ENCODE assay signal across 13 mouse cellular contexts in genomic region chr3:40498898-40499297, GRCm38 (mm10). TPM values are rescaled to one million over a fixed set of nuclear protein-coding genes. Genes with fewer than 3 reads are reported as not detected.
DNase-seq lines count a peak whose midpoint lies in the region; ATAC-seq and TF ChIP-seq lines count a peak whose summit lies in the region.
"Had no signal": no experiment of that assay in that cellular context is flagged by ENCODE, and none has a peak within 500 bp of the region (broad histone marks: within the 10 kb centered on the region; RNA-seq: fewer than 3 reads in every experiment).

No protein-coding gene starts in this region.

- TF ChIP-seq CTCF in gastrocnemius, adult 2 months (IDR thresholded peaks at IDR 0.05): peak; percentile 49
- TF ChIP-seq CTCF in lung, postnatal 0 days (IDR thresholded peaks at IDR 0.05): peak; percentile 35
- TF ChIP-seq CTCF in ES-Bruce4 (IDR thresholded peaks at IDR 0.05; ENCODE audit: low read depth, low read length): peak; percentile 37
- TF ChIP-seq CTCF in cortical plate, adult 2 months (IDR thresholded peaks at IDR 0.05; ENCODE audit: extremely low read depth, insufficient read depth, low read length): peak; percentile 38

- H3K4me1 ChIP-seq in lung, postnatal 0 days (ENCODE audit: insufficient read depth, low read depth, low read length): no peaks in the 10 kb centered on the region
- no peaks in the 10 kb centered on the region for H3K4me1 ChIP-seq in ES-Bruce4 (ENCODE audit: control insufficient read depth, insufficient read depth, low read length)
- no peaks in the 10 kb centered on the region for H3K4me1 ChIP-seq in cortical plate, adult 2 months (ENCODE audit: control insufficient read depth, insufficient read depth, low read length)
- H3K4me1 ChIP-seq: embryonic facial prominence, embryonic 12.5 days; lung, embryonic 15.5 days had no signal

- no peak for TF ChIP-seq EP300 in lung, postnatal 0 days (IDR thresholded peaks at IDR 0.05)
- no peak for TF ChIP-seq EP300 in ES-Bruce4 (IDR thresholded peaks at IDR 0.05; ENCODE audit: insufficient read depth, low read depth, low read length)

- no peak overlapping the region for H3K9ac ChIP-seq in lung, postnatal 0 days (replicated peaks; ENCODE audit: low read depth)
- no peak overlapping the region for H3K9ac ChIP-seq in ES-Bruce4 (ENCODE audit: low read depth, poor library complexity, severe bottlenecking)
- H3K9ac ChIP-seq: embryonic facial prominence, embryonic 12.5 days; lung, embryonic 15.5 days had no signal

- no peak overlapping the region for H3K4me2 ChIP-seq in lung, postnatal 0 days (replicated peaks; ENCODE audit: low read depth, low read length)
- H3K4me2 ChIP-seq: embryonic facial prominence, embryonic 12.5 days; lung, embryonic 15.5 days had no signal

- no peak overlapping the region for H3K4me3 ChIP-seq in gastrocnemius, adult 2 months
- H3K4me3 ChIP-seq in lung, postnatal 0 days (ENCODE audit: low read depth, low read length): no peak overlapping the region
- H3K4me3 ChIP-seq in ES-Bruce4 (ENCODE audit: low read depth, low read length): no peak overlapping the region
- no peak overlapping the region for H3K4me3 ChIP-seq in cortical plate, adult 2 months (ENCODE audit: insufficient read depth, low read length)
- H3K4me3 ChIP-seq: embryonic facial prominence, embryonic 12.5 days; lung, embryonic 15.5 days had no signal

- no peaks in the 10 kb centered on the region for H3K27me3 ChIP-seq in lung, postnatal 0 days (replicated peaks; ENCODE audit: insufficient read depth, low read length)
- no peaks in the 10 kb centered on the region for H3K27me3 ChIP-seq in ES-Bruce4 (ENCODE audit: control insufficient read depth, insufficient read depth, low read length, poor library complexity, severe bottlenecking)
- H3K27me3 ChIP-seq: embryonic facial prominence, embryonic 12.5 days; lung, embryonic 15.5 days had no signal

- no peak for TF ChIP-seq POLR2A in ES-Bruce4 (IDR thresholded peaks at IDR 0.05; ENCODE audit: insufficient read depth, low read length)
- TF ChIP-seq POLR2A in cortical plate, adult 2 months (IDR thresholded peaks at IDR 0.05; ENCODE audit: extremely low read depth, insufficient read depth, low read length): no peak

- H3K9me3 ChIP-seq in lung, postnatal 0 days (ENCODE audit: low read length): no peaks in the 10 kb centered on the region
- H3K9me3 ChIP-seq in ES-Bruce4 (replicated peaks; ENCODE audit: control insufficient read depth, insufficient read depth, low read length, poor library complexity, severe bottlenecking): no peaks in the 10 kb centered on the region
- H3K9me3 ChIP-seq: embryonic facial prominence, embryonic 12.5 days; lung, embryonic 15.5 days had no signal

- intact Hi-C loops in gastrocnemius, adult 2 months (cut with DNase I): no loop called here

- DNase-seq in gastrocnemius, adult 2 months: no peak
- DNase-seq in gastrocnemius, postnatal 4 days (ENCODE audit: low spot score in 2 of 2): no peak
- DNase-seq in lung, postnatal 0 days (ENCODE audit: low spot score): peak; percentile 18
- DNase-seq in lung, postnatal 10 days: no peak
- DNase-seq in urinary bladder, postnatal 25 days (ENCODE audit: low spot score): no peak
- no peak for DNase-seq in cerebellum, postnatal 25 days
- DNase-seq: heart, adult 18-20 months; kidney, postnatal 4 days had no signal

- no peak for ATAC-seq in lung, postnatal 0 days
- ATAC-seq: forebrain, embryonic 14.5 days had no signal

- no peak overlapping the region for H3K27ac ChIP-seq in gastrocnemius, adult 2 months
- no peak overlapping the region for H3K27ac ChIP-seq in lung, postnatal 0 days (ENCODE audit: low read length)
- no peak overlapping the region for H3K27ac ChIP-seq in ES-Bruce4 (ENCODE audit: insufficient read depth, low read length)
- H3K27ac ChIP-seq in cortical plate, adult 2 months (ENCODE audit: insufficient read depth, low read length): no peak overlapping the region
- H3K27ac ChIP-seq: embryonic facial prominence, embryonic 12.5 days; lung, embryonic 15.5 days had no signal

- H3K36me3 ChIP-seq in lung, postnatal 0 days (ENCODE audit: insufficient read depth, low read length): no peaks in the 10 kb centered on the region
- H3K36me3 ChIP-seq in ES-Bruce4 (ENCODE audit: control insufficient read depth, insufficient read depth, low read length, poor library complexity, severe bottlenecking): no peaks in the 10 kb centered on the region
- H3K36me3 ChIP-seq: embryonic facial prominence, embryonic 12.5 days; lung, embryonic 15.5 days had no signal

- 82% methylated on average over 3 of the region's 3 CpGs for WGBS in lung, postnatal 0 days

RNA-seq across cellular contexts. Expression of gene Intu, which starts 32.2 kb away (rescaled TPM):
- total RNA-seq in gastrocnemius, adult 2 months (2021): 1 to 10 TPM; 1.2 to 2.3 TPM
- total RNA-seq in gastrocnemius, postnatal 4 days (2021): 1 to 10 TPM; 3.2 to 3.9 TPM
- polyA plus RNA-seq in lung, postnatal 0 days (2015; fragmentation: Nextera tagmentation; extraction: Ambion mirVana): 1.1 and 1.8 TPM in 2 replicates
- 7.1 and 8.0 TPM in 2 replicates for polyA plus RNA-seq in ES-Bruce4 (2011; ENCODE audit: insufficient read depth, insufficient read length, low read depth, missing spikeins)
- 7.7 TPM in 2 replicates for polyA plus RNA-seq in cortical plate, adult 2 months (2012; rRNA removed)
